Mouse (Mus musculus) lung, postnatal 4 days (tissue): Measurements from ENCODE around the gene Ugt1a1.

Experiments used
- DNase-seq, 2 experiments: peaks; one replicate each; pipeline ENCODE4 v3.0.0; 2021

The Ugt1a1 gene

DNA sequence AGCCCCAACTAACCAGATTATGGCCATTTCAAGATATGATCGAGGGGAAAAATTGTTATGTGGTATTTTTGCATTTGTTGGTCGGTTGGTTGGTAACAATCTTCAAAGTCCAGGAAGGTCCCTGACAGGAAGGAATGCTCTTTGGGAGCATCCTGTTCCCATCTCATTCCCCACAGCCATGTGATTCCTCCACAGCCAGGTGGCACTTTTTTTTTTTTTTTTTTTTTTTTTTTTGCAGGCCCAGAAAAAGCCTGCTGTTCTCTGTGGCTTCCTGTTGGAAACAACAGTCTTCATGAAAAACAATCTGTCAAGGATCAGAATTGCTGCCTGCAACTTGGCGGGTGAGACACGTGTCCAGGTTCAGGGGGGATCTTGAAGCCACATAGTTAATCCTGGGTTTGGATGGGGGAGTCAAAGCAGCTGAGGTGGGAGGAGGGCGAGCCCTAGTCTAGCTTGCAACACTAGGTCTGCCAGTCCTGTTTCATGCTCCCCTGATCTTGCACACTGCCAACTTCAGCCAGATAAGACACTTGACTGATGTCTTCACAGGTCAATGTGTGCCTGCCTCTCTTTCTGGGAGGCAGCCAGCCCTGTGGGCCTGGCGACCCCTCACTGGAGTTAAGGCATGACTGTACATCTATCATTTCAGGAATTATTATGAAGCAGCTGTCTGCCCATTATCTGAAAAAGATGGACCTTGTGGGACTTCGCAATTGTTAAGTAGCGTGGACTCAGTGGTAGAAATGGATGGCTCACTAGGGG is 47.3 kb downstream of the Ugt1a1 start:
- DNase-seq: peak in 1 of 2 experiments; percentile 67

GRCm38 (mm10) chr1:88259643-88260024 is 47.9 kb downstream of the Ugt1a1 start:
- DNase-seq: peak in 1 of 2 experiments; percentile 53

DNA sequence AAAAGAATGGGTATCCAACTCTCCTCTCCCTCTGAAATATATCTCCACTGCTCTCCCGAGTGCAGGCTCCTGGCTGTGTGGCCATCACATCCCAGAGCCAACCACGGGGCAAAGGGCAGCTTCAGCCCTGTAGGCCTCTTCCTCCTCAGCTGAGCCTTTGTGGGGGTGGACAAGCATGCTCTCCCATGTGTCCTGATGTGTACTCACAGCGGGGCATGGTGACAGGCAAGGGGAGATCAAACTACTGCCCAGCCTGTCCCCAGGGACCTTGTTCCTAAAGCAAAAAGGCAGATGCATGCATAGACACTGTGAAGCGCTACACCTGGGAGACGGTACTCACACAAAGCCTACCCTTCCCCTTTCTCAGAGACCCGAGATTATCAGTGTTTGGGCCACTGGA is 48.4 kb downstream of the Ugt1a1 start:
- peak in 1 of 2 experiments; percentile 72 for DNase-seq

DNA sequence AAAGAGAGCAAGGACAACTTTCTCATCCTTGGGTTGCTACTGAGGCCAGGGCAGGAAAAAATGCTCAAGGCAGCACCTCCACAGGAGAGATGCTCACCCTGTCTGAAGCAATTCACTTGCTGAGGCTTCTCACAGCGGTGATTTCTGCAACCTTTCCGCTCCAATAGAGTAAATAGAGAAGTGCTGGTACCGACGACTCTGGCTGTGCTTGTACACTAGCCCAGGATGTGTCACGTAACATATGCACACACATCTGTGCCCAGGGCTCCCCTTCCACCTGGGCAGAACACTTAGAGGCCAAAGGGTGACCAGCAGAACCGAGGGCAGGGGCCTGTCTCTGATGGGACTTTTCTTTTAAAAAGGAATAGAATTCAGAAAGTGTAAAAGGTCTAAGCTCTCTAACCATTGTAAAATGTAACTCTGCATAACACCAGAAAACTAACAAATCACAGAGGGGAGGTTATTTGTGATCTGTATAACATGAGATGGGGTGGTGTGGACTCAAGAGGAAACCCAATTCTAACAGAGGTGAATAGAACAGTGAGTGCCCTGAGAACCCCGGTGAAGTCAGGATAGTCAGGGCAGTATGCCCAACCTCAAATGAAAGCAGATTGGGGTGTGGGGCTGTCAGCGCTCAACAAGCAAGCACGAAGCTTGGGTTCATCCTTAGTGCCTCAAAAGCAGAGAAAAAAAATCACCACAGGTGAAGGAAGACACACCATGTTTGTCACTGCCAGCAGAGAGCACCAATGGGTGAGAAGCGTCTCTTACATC is 49.0 kb downstream of the Ugt1a1 start:
- DNase-seq: peak in 1 of 2 experiments; percentile 30

DNA sequence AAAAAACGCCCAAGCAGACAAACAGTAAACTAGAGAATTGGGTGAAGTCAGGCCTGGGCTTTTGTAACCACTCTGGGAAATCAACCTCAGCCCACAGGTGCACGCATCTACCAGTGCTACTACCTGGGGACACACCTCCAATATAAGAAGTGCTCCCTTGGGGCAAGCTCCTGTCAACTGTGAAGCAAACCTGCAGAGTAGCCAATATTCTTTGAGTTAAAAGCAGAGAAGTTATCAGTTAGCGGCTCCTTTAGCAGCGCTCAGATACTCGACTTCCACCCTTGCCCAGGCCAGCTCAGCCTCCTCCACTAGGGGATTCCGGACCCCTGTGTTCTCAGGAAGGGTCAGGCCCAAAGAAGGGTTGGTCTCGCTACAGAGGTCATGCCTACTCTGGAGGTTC is 49.9 kb downstream of the Ugt1a1 start:
- peak in 1 of 2 experiments; percentile 37 for DNase-seq

DNA sequence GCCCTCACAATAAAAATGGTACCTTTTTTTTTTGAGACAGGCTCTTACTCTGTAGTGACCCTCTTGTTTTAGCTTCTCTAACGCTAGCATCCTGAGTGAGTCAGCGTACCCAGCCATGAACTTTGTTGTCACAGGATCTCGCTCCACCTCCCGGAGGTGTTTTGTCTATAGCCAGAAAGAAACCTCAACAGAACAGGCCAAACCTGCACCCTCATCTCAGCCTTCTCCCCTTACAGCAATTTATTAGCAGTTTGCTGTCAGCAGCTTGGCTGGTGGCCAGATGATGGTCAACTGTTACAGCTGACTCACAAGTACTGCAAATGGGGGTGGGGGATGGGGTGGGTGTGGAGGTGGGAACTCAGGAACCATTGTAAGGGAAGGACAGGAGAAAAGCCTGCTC is 50.5 kb downstream of the Ugt1a1 start:
- peak in 1 of 2 experiments; percentile 60 for DNase-seq

GRCm38 (mm10) chr1:88262961-88263360 is 51.2 kb downstream of the Ugt1a1 start:
- DNase-seq: peak in 1 of 2 experiments; percentile 32

- peak in 1 of 2 experiments; percentile 39 for DNase-seq
Measured at GRCm38 (mm10) chr1:88263778-88264177, 52.0 kb downstream of the Ugt1a1 start.

DNA sequence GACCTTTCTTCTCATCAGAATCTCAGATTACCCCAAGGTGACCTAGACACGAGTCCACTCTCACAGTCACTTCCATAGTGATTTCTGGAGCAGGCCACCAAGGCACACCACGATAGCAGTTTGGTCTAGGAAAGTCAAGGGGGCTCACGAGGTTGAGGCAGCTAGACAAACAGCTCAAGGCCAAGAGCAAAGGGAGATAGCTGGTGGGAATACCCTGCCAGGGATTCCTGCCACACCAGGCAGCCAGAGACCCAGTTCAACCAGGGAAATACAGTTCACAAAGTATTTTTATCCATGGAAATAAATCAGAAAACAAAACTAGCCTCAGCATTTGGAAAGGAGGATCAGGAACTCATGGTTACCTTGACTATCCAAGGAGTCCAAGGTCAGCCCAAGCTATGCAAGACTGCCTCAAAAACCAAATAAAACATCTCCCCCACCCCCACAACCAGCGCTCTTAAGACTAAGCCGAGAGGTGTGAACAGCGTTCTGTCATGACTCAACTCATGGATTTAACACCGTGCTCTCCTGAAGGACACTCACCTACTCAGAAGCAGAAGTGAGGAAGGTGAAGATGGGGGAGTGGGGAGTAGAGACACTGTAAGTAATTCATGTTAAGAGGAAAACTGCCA is 52.6 kb downstream of the Ugt1a1 start:
- peak in 1 of 2 experiments; percentile 25 for DNase-seq

- DNase-seq: peak in 1 of 2 experiments; percentile 49
Measured at GRCm38 (mm10) chr1:88264869-88265240, 53.1 kb downstream of the Ugt1a1 start.

- peak in 1 of 2 experiments; percentile 31 for DNase-seq
Measured at GRCm38 (mm10) chr1:88266123-88266522, 54.4 kb downstream of the Ugt1a1 start.

GRCm38 (mm10) chr1:88267489-88267888 is 55.7 kb downstream of the Ugt1a1 start:
- DNase-seq: peak in 1 of 2 experiments; percentile 48

DNA sequence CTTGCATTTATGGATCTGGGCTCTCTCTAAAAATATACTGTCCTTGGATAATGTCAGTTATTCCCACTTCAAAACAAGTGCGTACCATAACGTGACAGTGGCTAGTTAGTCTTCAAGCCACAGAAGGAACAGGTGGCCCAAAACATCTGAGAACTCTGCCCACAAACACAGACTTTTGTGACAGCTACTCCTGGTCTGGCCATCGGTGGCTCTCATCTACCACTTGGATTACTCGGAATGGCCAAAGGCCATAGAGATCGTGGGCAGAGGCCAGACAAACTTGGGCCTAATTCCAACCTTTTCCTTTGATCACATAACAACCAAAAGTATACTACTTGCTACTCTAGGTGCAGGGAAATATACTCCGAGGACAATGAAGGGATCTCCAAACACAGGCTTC is 56.3 kb downstream of the Ugt1a1 start:
- peak in 1 of 2 experiments; percentile 28 for DNase-seq
